Mouse (Mus musculus) small intestine, adult 2 months (tissue): ENCODE results near the gene Elf1. TPM values are rescaled to one million over a fixed set of nuclear protein-coding genes. Genes with fewer than 3 reads are reported as not detected.

Experiments used
- H3K27ac ChIP-seq: fragments of 200-500 bp; 2 replicates; pipeline ENCODE4 v1.5.1; 2012; ENCODE audit warnings: low read depth, low read length, control low read depth, inconsistent platforms; ENCODE audit not compliant: insufficient read depth
- H3K27me3 ChIP-seq: fragments of 200-500 bp; 2 replicates; pipeline ENCODE4 v1.6.1; 2012; ENCODE audit warnings: mild to moderate bottlenecking, moderate library complexity, low read length, inconsistent platforms; ENCODE audit not compliant: control insufficient read depth, insufficient read depth
- H3K36me3 ChIP-seq: fragments of 200-500 bp; 2 replicates; pipeline ENCODE4 v1.6.1; 2012; ENCODE audit warnings: mild to moderate bottlenecking, low read length, control low read depth, inconsistent platforms; ENCODE audit not compliant: control insufficient read depth, insufficient read depth
- H3K4me1 ChIP-seq: fragments of 200-500 bp; 2 replicates; pipeline ENCODE4 v1.6.1; 2012; ENCODE audit warnings: low read length, inconsistent platforms, mixed read lengths; ENCODE audit not compliant: control insufficient read depth, insufficient read depth, insufficient read length
- H3K4me3 ChIP-seq: fragments of 200-500 bp; 2 replicates; pipeline ENCODE4 v1.5.1; 2012; ENCODE audit warnings: low read depth, mild to moderate bottlenecking, control low read depth, inconsistent platforms, low read length, moderate library complexity
- CTCF ChIP-seq: fragments of 200-500 bp; IDR thresholded peaks from 2 replicates; pipeline ENCODE4 v1.5.1; 2012; ENCODE audit warnings: low read depth, mild to moderate bottlenecking, control low read depth, inconsistent platforms, low read length, moderate library complexity, mixed read lengths; ENCODE audit not compliant: insufficient replicate concordance, insufficient read length; ENCODE audit errors: extremely low read depth
- POLR2A ChIP-seq: fragments of 200-500 bp; IDR thresholded peaks from 2 replicates; pipeline ENCODE4 v1.6.1; 2012; ENCODE audit warnings: low read depth, mild to moderate bottlenecking, control low read depth, inconsistent platforms, low read length, moderate library complexity
- WGBS: fragments of 180-500 bp; shearing (Covaris S2); methylation state at CpG from one replicate; pipeline ENCODE4 v1.1.7; 2018; 5-methylcytosine and 5-hydroxymethylcytosine counted together
- polyA plus RNA-seq: library from polyadenylated mRNA; depleted of rRNA; stranded (reverse); fragments of >200 nt; gene quantifications from 2 replicates; pipeline ENCODE4 v1.2.3, GENCODE M21; 2012; rRNA removed

The Elf1 gene
- polyA plus RNA-seq, 1 experiment: 20.1 TPM

DNA sequence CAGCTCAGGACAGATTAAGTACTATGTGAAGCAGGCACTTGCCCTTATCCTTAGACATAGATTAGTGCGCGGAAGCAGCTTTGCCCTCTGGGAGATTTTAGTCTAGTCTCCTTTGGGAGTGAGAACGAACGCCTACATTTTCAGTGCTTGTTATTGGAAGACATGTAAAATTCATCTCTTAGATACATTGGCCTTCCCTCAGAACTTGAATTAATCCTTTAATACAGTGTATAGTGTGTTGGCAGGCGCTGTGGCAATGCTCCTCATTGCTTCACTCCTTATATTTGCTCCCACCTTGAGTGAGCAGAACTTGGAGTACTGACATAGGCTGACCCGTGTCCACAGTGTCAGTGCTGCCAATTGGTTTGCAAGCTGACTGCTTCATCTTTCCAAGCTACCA, 127.3 kb downstream of the Elf1 start:
- H3K4me1 ChIP-seq: no peaks in the 10 kb centered on the region
- WGBS: 98% methylated on average over 6 of the region's 6 CpGs
- H3K4me3 ChIP-seq: no peak overlapping the region
- peaks cover 57% of the 10 kb centered on the region for H3K36me3 ChIP-seq
- no peaks in the 10 kb centered on the region for H3K27me3 ChIP-seq
- TF ChIP-seq POLR2A (no peak), CTCF (no peak)
- H3K27ac ChIP-seq: no peak overlapping the region

GRCm38 (mm10) chr14:79617121-79617828, 136.3 kb downstream of the Elf1 start:
- peaks cover 42% of the 10 kb centered on the region for H3K36me3 ChIP-seq
- 81% methylated on average over 8 of the region's 8 CpGs for WGBS
- no peak overlapping the region for H3K27ac ChIP-seq
- H3K4me1 ChIP-seq: no peaks in the 10 kb centered on the region
- no peak for TF ChIP-seq CTCF
- no peak for TF ChIP-seq POLR2A
- no peak overlapping the region for H3K4me3 ChIP-seq
- H3K27me3 ChIP-seq: no peaks in the 10 kb centered on the region

- 94% methylated on average over 7 of the region's 7 CpGs for WGBS
- Histone ChIP-seq H3K27ac (no peak overlapping the region), H3K4me1 (no peaks in the 10 kb centered on the region), H3K36me3 (peaks cover 37% of the 10 kb centered on the region), H3K27me3 (no peaks in the 10 kb centered on the region), H3K4me3 (no peak overlapping the region)
- TF ChIP-seq CTCF (no peak), POLR2A (no peak)
Measured at GRCm38 (mm10) chr14:79619802-79620201, 138.8 kb downstream of the Elf1 start.

- no peak overlapping the region for H3K4me3 ChIP-seq
- TF ChIP-seq CTCF: no peak
- TF ChIP-seq POLR2A: no peak
- no peaks in the 10 kb centered on the region for H3K4me1 ChIP-seq
- WGBS: 39% methylated on average over 3 of the region's 3 CpGs
- H3K27me3 ChIP-seq: no peaks in the 10 kb centered on the region
- no peak overlapping the region for H3K27ac ChIP-seq
- H3K36me3 ChIP-seq: peaks cover 41% of the 10 kb centered on the region
Measured at GRCm38 (mm10) chr14:79621143-79621542, 140.1 kb downstream of the Elf1 start.

Other genes starting within 250 kb of the Elf1 start
- not detected in 2 replicates for gene Zfp957, start 233.8 kb upstream of the Elf1 start, polyA plus RNA-seq
- 29.9 and 42.1 TPM in 2 replicates for gene Rgcc, start 179.5 kb upstream of the Elf1 start, polyA plus RNA-seq
- gene Naa16, start 90.4 kb upstream of the Elf1 start, polyA plus RNA-seq: 0.24 and 0.28 TPM in 2 replicates
- 0.15 and 0.32 TPM in 2 replicates for gene Mtrf1, start 83.4 kb upstream of the Elf1 start, polyA plus RNA-seq
- 1.8 and 2.3 TPM in 2 replicates for gene Kbtbd7, start 54.7 kb upstream of the Elf1 start, polyA plus RNA-seq
- 0.65 and 0.66 TPM in 2 replicates for gene Kbtbd6, start 29.4 kb upstream of the Elf1 start, polyA plus RNA-seq
- gene Wbp4, start 326 bp downstream of the Elf1 start, polyA plus RNA-seq: 0.98 and 2.0 TPM in 2 replicates
- gene Sugt1, start 106.5 kb downstream of the Elf1 start, polyA plus RNA-seq: 1.2 and 1.7 TPM in 2 replicates
- not detected in 2 replicates for gene Cnmd, start 181.0 kb downstream of the Elf1 start, polyA plus RNA-seq